Mouse (Mus musculus): ENCODE measurements around the gene Gm49366.
"Not testable (repeated sequence)": the region's sequence is repeated elsewhere in the genome, so short reads cannot be mapped to it uniquely, and the experiment has no call there.

Gm49366 gene

GRCm38 (mm10) chr12:84033302-84033701, 5.4 kb upstream of the Gm49366 start:
- not testable (repeated sequence) for DNase-seq

GRCm38 (mm10) chr12:84034108-84034507, 4.6 kb upstream of the Gm49366 start:
- DNase-seq = no peak

- DNase-seq = peak in 1 of 2 experiments; percentile 17
Observed at GRCm38 (mm10) chr12:84038241-84038640, 494 bp upstream of the Gm49366 start, which contains the start of gene Acot4. TSS of gene Acot4 (plus strand) at chr12:84038379.

- DNase-seq = no peak
Observed at GRCm38 (mm10) chr12:84042248-84042647, 3.5 kb downstream of the Gm49366 start.

- no peak for DNase-seq
Observed at GRCm38 (mm10) chr12:84044045-84044444, 5.3 kb downstream of the Gm49366 start.

GRCm38 (mm10) chr12:84046906-84047305, 8.2 kb downstream of the Gm49366 start:
- DNase-seq = no peak

- not testable (repeated sequence) for DNase-seq
Observed at GRCm38 (mm10) chr12:84050744-84051143, 12.0 kb downstream of the Gm49366 start.

GRCm38 (mm10) chr12:84051937-84052474, 13.3 kb downstream of the Gm49366 start, which contains the start of gene Acot3:
TSS of gene Acot3 (plus strand) at chr12:84052144.
- DNase-seq = no peak

- DNase-seq = no peak
Observed at GRCm38 (mm10) chr12:84052609-84053008, 13.9 kb downstream of the Gm49366 start.

GRCm38 (mm10) chr12:84053173-84053572, 14.4 kb downstream of the Gm49366 start:
- DNase-seq = peak in 1 of 2 experiments; percentile 26

- DNase-seq = peak; percentile 23 to 30
Observed at GRCm38 (mm10) chr12:84053679-84054391, 15.1 kb downstream of the Gm49366 start.

- DNase-seq = peak; percentile 15 to 28
Observed at GRCm38 (mm10) chr12:84060946-84061345, 22.2 kb downstream of the Gm49366 start.

- DNase-seq = no peak
Observed at GRCm38 (mm10) chr12:84062336-84062735, 23.6 kb downstream of the Gm49366 start.

GRCm38 (mm10) chr12:84063228-84063627, 24.5 kb downstream of the Gm49366 start:
- peak in 1 of 2 experiments; percentile 15 for DNase-seq

GRCm38 (mm10) chr12:84063833-84064232, 25.1 kb downstream of the Gm49366 start:
- DNase-seq = no peak

- DNase-seq = no peak
Observed at GRCm38 (mm10) chr12:84064621-84065020, 25.9 kb downstream of the Gm49366 start.

- no peak for DNase-seq
Observed at GRCm38 (mm10) chr12:84067752-84068151, 29.0 kb downstream of the Gm49366 start.

- DNase-seq = no peak
Observed at GRCm38 (mm10) chr12:84068296-84068695, 29.6 kb downstream of the Gm49366 start.

GRCm38 (mm10) chr12:84068986-84069385, 30.3 kb downstream of the Gm49366 start, which contains the start of gene Acot5:
TSS of gene Acot5 (plus strand) at chr12:84069325.
- DNase-seq = no peak

GRCm38 (mm10) chr12:84069582-84069981, 30.8 kb downstream of the Gm49366 start:
- DNase-seq = peak; percentile 26 to 58

GRCm38 (mm10) chr12:84071696-84072095, 33.0 kb downstream of the Gm49366 start:
- DNase-seq = no peak

GRCm38 (mm10) chr12:84077371-84077990, 38.7 kb downstream of the Gm49366 start:
- no peak for DNase-seq

GRCm38 (mm10) chr12:84083842-84084241, 45.1 kb downstream of the Gm49366 start:
- no peak for DNase-seq

GRCm38 (mm10) chr12:84084581-84084980, 45.8 kb downstream of the Gm49366 start:
- DNase-seq = no peak

All from cerebellum, adult 18-20 months (tissue).